Mouse (Mus musculus) cerebellum, postnatal 36 days (tissue): ENCODE data around the gene Zbtb37.
"Not testable (repeated sequence)": the region's sequence is repeated elsewhere in the genome, so short reads cannot be mapped to it uniquely, and the experiment has no call there.

Experiments
- DNase-seq, 2 experiments: peaks; one replicate each; pipeline ENCODE4 v3.0.0; 2021 to 2022; ENCODE audit warnings: mixed read lengths in 2 of 2

Zbtb37 gene

DNA sequence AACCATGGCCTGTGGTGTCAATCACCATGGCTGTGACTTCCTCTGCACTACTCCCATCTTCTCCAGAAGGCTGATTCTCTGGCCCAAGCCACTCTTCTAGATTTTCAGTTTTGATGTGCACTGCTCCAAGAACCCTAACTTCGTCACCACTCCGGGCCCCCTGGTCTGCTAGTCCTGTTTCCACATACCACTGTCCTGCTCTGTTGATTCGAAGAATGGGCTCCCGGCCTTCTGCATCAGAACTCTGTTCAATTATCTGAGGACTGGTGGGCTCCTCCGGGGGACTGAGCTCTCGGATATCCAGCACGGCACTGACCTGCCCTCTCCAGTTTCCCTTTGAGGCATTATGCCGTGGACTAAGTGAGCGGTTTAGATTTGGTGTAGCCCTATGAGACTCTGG lies 2.8 kb downstream of the Zbtb37 start:
- no peak for DNase-seq

DNA sequence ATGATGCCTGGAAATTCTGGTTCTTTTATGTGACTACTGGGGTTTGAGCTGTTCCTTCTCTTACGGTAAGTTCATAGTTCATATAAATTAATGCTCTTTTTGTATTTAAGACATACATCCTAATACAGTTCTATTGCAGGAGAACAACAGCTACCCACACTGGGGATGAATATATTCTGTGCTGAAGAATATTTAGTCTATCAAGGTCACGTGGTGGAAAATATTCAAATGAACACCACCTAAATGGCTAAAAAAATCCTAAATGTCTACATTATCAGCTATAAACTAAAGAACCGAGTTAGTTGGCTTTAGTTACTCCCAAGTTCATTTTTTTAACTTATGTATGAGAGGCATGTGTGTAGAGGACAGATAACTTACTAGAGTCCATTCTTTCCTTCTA lies 4.6 kb downstream of the Zbtb37 start:
- DNase-seq, result no peak

GRCm38 (mm10) chr1:161028427-161028826 lies 6.2 kb downstream of the Zbtb37 start:
- DNase-seq, result not testable (repeated sequence)

GRCm38 (mm10) chr1:161027196-161027595 lies 7.5 kb downstream of the Zbtb37 start:
- DNase-seq, result no peak

- DNase-seq, result no peak
These were observed 9.0 kb downstream of the Zbtb37 start for GRCm38 (mm10) chr1:161025410-161026210.

DNA sequence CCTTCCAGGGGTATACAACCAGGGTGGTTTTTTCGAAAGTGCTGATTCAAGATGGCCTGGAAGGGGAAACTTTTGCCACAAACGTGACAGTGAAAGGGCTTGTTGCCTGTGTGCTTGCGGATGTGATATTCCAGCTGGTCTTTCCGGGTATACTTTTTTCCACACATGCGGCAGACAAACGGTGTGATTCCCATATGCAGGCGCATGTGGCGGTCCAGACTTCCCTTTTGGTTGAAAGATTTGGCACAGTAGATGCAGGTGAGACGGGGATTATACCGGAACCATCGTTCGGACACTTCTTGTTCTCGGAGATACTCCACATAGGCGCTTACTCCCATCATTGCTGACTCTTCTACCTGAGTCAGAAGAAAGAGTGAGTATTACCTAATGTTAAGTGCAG lies 14.6 kb downstream of the Zbtb37 start:
- DNase-seq, result no peak

DNA sequence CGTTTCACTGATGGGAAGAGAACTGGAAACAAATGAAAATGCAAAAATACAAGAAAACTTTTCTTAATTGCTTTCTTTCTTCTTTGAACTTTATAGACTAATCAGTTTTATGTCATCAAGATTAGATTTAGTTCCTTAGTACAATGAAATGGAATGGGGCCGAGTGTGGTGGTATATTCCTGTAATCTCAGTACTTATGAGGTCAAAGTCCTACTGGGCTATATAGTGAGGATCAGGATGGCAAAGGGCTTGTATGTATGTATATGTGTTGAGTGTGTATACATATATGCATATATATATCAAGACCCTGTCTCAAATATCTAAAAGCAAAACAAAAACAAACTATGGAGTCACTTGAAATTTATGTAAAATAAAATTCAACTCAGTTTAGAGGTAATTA lies 18.3 kb downstream of the Zbtb37 start:
- no peak for DNase-seq

GRCm38 (mm10) chr1:161010436-161010835 lies 24.2 kb downstream of the Zbtb37 start:
- no peak for DNase-seq

DNA sequence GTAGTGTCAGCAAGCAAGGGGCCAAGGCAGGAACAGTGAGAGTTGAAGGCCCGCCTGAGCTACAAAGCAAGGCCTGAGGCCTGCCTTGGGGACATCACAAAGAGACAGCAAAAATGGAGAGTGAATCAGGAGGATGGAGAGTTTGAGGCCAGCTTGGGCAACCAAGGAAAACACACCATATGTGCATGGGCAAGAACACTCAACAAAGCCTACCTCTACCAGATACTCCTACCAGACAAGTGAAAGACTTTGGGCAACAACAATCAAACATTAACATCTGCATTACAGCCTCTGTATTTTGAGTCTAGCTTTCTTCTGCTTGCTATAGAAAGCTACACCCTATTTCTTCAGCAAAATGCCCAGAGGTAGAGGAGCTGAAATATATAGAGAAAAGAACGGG lies 26.6 kb downstream of the Zbtb37 start:
- DNase-seq, result no peak

GRCm38 (mm10) chr1:161006471-161006870 lies 28.2 kb downstream of the Zbtb37 start:
- DNase-seq, result no peak

GRCm38 (mm10) chr1:161005526-161005925 lies 29.1 kb downstream of the Zbtb37 start:
- no peak for DNase-seq

DNA sequence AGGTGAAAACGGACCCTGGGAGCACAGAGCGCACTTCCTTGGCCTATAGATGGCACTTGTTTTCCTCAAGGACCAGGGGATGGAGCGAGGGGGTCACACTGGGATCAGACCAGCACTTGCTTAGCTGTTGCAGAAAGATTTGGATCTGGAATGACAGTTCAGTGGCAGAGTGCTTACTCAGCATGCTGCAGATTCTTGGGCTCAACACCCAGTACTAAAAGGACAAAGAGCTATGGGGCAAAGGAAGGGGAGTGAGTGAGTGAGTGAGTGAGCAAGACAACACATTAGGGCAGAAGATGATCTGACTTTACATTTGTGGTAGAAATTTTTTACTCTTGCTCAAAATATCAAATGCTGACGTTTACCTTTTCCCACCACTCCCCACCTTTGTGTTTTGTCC lies 29.7 kb downstream of the Zbtb37 start:
- DNase-seq, result no peak

GRCm38 (mm10) chr1:160993851-160994250 lies 40.8 kb downstream of the Zbtb37 start:
- DNase-seq, result no peak

DNA sequence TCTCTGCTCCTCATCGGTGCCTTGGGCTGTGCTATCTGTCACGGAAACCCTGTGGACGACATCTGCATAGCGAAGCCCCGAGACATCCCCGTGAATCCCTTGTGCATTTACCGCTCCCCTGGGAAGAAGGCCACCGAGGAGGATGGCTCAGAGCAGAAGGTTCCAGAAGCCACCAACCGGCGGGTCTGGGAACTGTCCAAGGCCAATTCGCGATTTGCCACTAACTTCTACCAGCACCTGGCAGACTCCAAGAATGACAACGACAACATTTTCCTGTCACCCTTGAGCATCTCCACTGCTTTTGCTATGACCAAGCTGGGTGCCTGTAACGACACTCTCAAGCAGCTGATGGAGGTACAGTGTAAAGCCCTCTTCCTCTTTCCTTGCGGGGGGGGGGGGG lies 45.3 kb downstream of the Zbtb37 start:
- no peak for DNase-seq

DNA sequence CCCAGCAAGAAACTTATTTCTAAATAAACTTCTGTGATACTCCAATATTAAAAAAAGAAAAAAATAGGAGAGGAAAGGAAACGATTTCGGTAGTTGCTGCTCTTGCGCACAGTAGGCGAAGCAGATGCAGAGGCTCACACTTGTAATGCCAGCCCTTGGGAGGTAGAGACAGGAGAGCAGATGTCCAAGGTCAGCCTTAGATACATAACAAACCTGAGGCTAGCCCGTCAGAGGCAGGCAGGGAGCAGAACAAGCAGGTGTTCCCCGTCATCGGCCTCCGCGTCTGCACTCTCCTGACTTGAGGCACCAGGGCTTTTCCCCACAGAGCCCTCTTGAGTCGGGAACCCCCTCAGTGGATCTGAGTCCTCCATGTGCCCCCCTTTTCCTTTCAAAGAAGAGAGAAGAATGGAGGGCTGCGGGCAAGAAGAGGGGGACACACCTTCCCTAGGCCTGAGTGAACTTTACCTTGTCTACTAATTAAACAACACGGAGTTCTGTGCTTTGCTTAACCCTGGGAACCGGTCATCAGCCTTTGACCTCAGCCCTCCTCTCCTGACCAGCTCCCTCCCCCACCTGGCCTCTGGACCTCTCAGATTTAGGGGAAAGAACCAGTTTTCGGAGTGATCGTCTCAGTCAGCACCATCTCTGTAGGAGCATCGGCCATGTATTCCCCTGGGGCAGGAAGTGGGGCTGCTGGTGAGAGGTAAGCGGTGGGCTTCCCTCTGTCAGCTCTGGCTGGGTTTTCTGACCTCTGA lies 47.6 kb downstream of the Zbtb37 start:
- no peak for DNase-seq

- DNase-seq, result no peak
These were observed 49.2 kb downstream of the Zbtb37 start for GRCm38 (mm10) chr1:160985477-160985876.

GRCm38 (mm10) chr1:160984731-160985130 lies 49.9 kb downstream of the Zbtb37 start:
- not testable (repeated sequence) for DNase-seq

DNA sequence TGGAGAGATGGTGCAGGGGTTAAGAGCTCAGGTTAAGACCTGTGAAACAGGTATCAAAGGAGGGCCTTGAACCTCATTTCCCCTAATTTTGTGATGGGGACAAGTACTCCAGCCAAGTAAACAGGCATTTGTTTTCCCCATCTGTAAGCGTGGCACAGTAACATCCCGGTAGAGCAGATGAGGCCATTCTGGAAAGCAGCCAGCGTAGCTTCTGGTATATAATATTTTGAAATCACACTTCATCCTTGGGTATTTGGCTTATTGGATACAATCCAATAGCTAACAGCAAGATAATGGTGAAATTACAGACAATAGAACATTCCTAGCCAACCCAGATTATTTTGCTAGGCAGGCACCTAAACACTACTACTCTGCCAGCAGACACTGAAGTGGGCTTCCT lies 51.8 kb downstream of the Zbtb37 start:
- no peak for DNase-seq

- DNase-seq, result no peak
These were observed 53.3 kb downstream of the Zbtb37 start for GRCm38 (mm10) chr1:160981337-160981736.

- DNase-seq, result no peak
These were observed 54.0 kb downstream of the Zbtb37 start for GRCm38 (mm10) chr1:160980537-160981234.

DNA sequence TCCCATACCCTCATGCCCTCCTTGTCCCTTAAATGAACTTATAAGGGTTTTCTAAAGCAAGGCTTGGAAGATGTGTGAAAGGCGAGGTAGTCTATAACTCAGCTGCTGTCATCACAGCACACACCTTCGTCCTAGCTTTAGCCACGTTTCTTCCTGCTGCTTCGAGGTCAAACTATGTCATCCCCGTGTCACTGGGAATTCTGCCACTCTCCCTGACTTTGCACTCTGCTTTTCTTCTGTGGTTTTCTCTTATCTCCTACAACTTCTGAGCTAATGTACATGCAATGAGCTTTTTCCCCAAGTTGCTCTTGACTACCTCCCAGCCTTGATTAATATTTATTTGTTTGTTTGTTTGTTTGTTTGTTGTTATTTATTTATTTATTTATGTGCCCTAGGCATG lies 54.6 kb downstream of the Zbtb37 start:
- no peak for DNase-seq

DNA sequence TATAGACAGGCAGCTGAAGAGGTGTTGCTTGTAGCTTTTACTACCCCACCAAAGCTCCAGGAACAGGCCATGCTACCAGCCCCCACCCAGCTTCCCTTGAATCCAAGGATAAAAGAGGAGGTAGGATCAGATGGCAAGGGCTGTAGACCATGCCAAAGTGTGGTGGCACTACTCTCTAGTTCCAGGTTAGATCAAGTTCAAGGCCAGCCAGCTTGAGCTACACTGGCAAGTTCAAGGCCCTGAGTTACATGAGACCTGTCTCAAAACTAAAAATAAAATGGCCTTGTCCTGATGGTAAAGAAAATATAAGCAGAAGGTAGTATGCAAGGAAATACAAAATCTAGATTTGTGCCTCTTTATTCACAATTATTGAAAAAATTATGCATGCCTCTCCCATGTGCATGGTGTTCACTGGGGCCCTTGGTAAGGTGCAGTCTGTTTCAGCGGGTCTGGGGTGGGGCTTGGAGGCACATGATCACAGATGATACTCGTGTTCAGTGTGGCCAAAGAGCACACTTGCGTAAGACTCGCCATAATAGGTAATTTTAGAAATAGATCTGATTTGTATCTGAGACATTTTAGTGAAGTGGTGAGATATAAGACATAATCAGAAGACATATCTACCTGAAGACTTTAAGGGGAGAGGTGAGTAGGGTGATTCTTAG lies 56.4 kb downstream of the Zbtb37 start, which contains the start of gene Serpinc1:
Serpinc1 (plus strand) TSS at position 515 of the 665 bp plus-strand sequence.
- DNase-seq, result no peak

- DNase-seq, result peak in 1 of 2 experiments; percentile 8
These were observed 66.0 kb downstream of the Zbtb37 start for GRCm38 (mm10) chr1:160968643-160969042.
